Mouse (Mus musculus): ENCODE measurements around the gene Qsox2. TPM values are rescaled to one million over a fixed set of nuclear protein-coding genes. Genes with fewer than 3 reads are reported as not detected.

Gene Qsox2
- total RNA-seq (2021), result 1 to 10 TPM; 3.0 to 3.9 TPM
- long read RNA-seq, experiment 1, partial matches to known transcripts, result 2 of 4 reads
- long read RNA-seq, experiment 1, other reads (novel, unspliced or antisense), result 1 of 4 reads
- long read RNA-seq, experiment 2, partial matches to known transcripts, result 1 of 4 reads
- long read RNA-seq, experiment 2, other reads (novel, unspliced or antisense), result 2 of 4 reads

DNA sequence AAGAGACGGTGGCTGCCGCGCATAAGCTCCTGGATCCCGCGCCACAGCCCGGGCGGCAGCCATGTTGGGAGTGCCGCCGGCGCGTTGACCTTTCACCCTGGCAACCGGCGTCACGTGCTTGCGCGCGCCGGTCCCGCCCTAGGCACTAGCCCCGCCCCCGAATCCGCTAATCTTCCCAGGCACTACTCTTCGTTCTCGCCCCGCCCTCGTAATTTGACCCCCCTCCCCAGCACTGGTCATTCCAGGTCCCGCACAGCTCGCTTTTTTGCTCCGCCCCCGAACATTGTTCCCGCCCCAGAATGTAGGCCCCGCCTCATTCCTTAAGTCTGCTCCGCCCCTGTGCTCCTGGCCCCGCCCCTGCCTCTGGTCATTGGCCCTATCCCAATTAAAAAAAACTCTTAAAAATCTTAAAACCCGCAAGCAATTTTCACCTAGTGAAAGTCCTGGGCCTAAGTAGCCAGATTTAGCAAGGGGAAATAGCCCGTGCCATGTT lies at the start of gene Qsox2:
Gene Qsox2 (minus strand): TSS at position 236 of the 493 bp plus-strand sequence.
- intact Hi-C loops (cut with DNase I), result loop anchor here (5.0 kb wide), 1 partner anchor 215 kb away; the partner anchor contains the start of gene Ubac1
- DNase-seq, result peak; percentile 86 to 93

DNA sequence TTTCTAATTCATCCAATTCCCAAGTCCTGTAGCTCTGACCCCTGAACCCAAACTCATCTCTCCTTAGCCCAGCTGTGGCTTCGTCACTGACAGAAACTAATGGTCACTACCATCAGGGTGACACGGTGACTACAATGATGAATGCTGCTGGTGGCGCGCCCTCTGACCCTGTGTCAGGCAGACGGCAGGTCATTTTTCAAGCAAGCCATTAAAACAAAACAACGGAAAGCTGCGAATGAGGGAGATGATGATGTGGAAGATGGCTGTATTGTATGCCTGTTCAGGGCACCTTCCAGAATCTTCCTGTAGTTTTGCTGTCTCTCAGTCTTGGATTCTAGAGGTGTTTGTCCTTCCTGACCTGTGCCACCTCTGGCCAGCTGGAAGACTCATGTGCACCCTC lies 49.1 kb upstream of the Qsox2 start:
- no peak for DNase-seq
- intact Hi-C loops (cut with DNase I), result no loop called here

DNA sequence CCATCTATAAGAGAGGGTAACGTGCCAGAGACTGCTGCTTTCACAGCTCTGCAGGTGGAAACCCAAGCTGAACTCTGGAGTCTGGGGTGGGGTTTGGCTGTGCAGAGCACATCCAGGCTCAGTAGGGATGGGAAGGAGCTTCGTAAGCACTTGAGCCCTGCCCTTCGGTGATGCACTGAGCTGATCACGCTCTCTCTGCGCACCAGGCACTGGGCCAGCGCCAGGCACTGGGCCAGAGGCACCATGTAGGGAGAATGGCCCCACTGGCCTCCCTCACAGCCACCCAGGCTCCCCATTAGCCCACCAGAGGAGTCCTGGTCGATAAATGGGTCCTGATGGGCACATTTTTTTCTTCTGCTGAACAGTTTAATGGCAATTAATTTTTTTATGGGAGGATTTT lies 48.5 kb upstream of the Qsox2 start:
- peak in 1 of 2 experiments; percentile 19 for DNase-seq
- intact Hi-C loops (cut with DNase I), result no loop called here

DNA sequence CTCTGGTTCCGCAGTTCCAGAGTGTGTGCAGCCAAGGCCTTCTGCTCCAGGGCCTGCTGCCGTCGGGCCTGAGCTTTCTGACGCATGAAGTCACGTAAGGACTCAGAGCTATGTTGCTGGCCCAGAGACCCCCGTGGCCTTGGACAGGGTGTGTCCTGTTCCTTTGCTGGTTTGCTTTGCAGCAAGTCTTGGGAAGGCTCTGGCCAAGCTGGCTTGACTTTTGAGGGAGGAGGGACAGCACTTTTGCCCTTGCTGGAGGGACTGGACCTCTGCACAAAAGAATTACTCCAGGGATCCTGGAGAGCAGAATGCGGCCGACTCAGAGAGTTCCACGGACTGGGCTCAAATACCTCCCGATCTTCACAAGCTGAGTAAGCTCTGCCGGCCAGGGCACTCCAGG lies 43.3 kb upstream of the Qsox2 start:
- DNase-seq, result no peak
- intact Hi-C loops (cut with DNase I), result no loop called here

DNA sequence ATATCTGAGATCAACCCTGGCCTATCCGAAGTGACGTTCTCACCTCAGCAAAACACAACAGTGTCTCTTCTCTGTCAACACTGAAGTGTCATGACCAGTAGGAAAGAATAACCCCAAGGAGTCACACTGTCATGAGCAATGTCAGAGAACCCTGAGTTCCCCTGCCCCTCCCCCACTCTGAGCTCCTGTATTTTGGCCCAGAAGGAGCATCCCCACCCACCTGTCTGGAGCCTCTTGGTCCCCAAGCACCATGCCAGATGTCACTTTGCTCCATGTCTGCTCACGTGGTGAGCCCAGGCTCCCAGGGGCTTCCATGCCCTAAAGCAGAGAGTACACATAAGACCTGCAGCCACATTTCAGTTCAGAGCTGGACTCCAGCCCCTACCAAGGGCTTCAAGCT lies 42.4 kb upstream of the Qsox2 start:
- DNase-seq, result no peak
- intact Hi-C loops (cut with DNase I), result loop anchor here (10.0 kb wide), 1 partner anchor 235 kb away; no protein-coding TSS in a partner anchor

DNA sequence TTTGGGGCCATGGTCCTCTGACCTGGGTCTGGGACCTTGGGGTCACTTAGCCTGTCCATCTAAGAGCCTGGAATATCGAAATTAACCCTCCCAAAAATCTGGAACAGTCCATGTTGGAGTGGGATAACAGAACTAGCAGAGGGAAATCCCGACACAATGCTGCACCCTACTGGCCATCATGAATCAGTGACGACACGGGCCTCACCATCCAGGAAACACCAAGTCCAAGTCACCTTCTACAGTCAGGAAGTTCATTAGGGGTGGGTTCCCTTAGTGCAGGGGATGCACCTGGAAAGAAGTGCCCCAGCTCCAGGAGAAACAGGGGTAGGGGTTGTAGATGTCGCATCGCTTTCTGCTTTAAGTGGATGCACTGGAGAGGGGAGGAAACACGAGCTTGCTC lies 36.3 kb upstream of the Qsox2 start:
- intact Hi-C loops (cut with DNase I), result loop anchor here (2.0 to 10.0 kb wide), 3 partner anchors 91 to 229 kb away; no protein-coding TSS in a partner anchor

DNA sequence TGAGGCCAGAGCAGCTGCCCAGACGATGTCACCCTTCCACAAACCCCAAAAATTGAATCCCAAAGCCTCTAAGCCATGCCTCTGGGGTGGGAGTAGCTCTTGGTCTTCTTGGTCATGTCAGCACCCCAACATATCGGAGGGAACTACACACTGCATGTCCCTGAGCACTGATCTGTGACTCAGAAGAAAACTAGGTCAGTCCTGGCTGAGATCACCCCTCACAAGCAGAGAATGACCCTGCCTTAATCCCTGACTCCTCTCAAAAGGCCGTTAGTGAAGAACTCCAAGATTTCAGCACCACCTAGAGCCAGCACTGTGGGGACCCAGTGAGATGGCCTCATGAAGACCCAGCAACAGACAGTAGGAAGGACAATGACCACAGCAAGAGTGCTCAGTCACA lies 30.9 kb upstream of the Qsox2 start:
- intact Hi-C loops (cut with DNase I), result no loop called here
- no peak for DNase-seq

More for the DNA sequence above, 36.3 kb upstream of the Qsox2 start:
- peak in 1 of 2 experiments; percentile 29 for DNase-seq

DNA sequence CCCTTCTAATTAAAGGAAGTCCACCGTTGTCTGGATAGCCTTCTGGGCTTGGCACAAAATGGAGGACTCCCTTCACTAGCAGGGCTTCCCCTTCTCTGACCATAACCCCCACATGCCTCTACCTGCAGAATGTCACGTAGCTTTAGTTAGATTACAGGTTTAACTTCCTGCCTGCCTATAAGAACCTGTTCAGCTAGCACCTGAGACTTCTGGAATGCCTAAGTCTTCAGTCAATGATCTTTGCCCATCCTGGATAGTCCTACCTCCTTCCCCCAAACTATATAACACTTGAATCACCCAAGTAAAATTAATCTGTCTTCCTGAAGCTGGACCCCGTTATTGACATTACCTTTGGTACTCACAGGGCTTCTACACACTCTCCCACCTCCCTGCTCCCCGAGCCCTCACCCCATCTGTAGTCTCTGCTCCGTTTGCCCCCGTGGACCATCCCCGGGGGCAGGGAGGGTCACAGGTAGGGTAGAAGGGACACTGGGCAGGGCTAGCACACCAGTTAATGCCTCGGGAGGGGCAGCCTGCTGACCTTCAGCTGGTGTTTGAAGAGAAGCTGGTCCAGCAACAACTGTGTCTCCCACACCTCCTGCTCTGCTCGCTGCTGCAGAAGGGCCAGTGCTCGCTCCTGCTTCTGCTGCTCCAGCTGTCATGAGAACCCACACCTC lies 28.9 kb upstream of the Qsox2 start:
- DNase-seq, result no peak
- intact Hi-C loops (cut with DNase I), result no loop called here

DNA sequence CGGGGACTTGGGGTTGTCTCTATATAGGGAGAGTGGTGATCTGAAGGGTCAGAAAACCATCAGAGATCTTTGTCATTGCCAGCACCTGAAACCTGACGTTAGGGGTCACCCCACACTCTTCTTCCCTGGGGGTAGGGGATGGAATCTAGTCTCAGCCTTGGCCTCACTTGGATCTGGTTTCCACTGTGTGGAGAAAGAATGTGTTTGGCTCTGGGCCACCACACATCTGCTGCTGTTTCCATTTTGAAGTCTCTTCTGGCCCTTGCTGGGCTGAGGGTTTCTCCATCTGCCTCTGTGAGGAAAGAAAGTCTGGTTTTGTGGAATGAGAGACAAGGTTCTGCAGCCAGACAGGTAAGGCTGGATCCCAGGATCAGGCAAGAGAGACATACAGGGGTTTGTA lies 27.8 kb upstream of the Qsox2 start:
- no peak for DNase-seq
- intact Hi-C loops (cut with DNase I), result no loop called here

DNA sequence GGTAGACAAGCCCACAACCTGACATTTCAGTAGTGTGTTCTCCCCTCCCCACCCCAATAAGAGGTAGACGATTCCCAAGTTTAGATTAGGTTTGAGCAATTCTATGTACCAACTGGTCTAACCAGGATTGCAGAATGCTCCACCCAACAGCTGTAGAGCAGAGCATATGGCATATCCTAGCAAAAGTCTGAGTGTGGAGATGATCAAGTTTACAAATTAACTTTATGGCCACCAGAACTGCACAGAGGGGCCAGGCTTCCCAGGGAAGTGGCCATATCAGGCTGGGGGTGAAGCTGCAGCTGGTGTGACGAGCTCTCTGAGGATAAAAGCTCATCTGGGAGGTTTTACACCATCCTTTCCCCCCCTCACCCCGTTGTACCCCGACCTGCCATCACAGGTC lies 27.3 kb upstream of the Qsox2 start:
- intact Hi-C loops (cut with DNase I), result no loop called here
- no peak for DNase-seq

DNA sequence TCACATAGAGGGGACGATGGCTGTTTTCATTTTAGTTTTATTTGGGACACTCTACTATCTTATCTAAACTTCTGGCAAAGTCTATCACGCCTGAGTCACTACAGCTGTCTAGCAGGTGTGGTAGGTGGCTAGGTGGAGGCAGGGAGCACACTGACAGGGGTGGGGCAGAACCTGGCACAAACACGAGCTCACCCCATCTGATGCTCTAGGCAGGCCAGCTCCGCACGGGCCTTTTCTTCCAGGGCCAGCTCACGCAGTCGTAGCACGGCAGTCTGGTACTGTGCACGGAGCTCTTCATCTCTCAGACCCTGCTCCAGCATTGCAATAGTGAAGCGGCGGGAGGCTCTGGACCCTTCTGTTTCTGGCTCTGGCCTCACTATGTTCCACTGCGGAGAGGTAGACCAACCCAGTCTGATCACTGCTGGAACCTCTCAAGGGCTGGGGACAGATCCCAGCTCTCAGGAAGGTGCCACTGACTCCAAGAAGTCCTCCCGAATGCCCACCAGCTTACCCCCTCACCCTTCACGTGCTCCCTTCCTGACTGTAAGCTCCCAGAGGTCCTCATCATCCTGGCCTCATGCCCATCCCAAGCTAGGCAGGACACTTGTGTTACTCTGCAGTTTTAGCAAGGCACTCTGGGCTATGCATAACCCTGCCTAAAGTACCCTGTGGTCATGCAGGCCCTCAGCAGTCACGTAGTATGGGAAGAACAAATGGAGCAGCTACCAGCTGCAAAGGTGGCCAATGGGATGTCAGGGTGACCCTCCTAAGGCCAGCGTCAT lies 20.2 kb upstream of the Qsox2 start:
- no peak for DNase-seq
- intact Hi-C loops (cut with DNase I), result no loop called here

DNA sequence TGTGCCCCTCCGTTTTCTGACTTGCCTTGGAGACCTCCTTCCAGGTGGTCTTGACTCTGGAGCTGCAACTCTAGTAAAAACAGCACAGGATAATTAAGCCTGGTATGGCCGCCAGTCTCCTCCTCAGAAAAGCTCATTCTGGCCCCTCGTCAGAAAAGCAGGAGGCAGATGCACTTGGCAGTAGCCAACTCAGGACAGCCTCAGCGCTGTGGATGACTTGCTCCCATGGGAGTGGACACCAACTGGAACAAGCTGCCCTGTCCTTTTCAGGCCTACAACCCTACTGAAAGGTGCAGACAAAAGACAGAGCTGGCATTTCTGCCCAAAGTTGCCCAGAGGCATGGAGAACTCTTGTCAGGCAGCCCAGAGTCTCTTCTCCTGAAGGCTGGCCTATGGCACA lies 17.5 kb upstream of the Qsox2 start:
- intact Hi-C loops (cut with DNase I), result no loop called here
- no peak for DNase-seq

DNA sequence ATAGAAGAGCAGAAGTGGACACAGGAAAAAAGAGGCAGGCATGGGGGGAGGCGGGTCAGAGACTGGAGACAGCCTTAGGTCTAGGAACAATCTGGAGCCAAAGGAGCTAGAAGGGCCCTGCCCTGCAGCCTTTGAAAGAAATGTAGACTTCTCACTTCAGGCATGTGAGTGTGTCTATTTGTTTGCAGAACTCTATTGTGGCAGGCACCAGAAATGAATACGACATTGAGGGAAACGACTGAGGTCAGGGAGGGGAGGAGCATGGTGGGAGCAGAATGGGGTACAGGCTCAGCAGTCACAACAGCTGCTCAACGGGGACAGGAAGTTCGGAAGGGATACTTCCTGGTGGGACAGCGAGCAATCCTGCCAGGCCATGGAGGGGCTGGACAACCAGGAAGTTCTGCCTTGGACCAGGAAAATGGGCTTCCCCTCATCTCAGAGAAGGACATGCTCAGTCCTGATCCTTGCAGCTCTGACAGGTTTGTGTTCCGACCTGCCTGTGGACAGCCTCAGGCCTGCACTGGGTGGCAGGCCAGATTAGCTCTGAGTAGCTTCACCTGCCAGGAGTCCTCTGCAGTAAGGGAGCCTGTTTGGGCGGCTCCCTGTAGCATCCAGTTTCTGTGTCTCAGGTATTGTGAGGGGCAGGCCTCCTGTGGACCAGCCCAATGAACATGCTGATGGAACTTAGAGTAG lies 15.3 kb upstream of the Qsox2 start:
- intact Hi-C loops (cut with DNase I), result no loop called here
- DNase-seq, result no peak

DNA sequence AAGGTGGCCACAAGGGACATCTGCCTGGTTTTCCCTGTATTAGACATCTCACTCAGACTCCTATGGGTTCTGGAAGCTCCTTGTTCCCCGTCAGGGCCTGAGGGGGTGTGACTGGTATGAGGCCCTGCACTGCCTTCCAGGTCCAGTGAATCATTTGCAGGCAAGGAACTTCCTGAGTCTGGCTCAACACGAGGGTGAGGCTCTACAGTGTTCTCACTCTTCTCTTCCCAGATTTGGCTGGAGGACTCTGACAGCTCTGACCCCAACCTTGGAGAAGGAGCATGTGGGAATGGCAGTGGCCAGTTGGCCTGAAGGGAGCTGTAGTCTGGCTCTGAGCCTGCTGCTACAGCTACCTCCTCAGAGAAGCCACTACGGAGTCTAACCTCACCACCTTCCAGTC lies 10.2 kb upstream of the Qsox2 start:
- intact Hi-C loops (cut with DNase I), result no loop called here
- DNase-seq, result no peak

DNA sequence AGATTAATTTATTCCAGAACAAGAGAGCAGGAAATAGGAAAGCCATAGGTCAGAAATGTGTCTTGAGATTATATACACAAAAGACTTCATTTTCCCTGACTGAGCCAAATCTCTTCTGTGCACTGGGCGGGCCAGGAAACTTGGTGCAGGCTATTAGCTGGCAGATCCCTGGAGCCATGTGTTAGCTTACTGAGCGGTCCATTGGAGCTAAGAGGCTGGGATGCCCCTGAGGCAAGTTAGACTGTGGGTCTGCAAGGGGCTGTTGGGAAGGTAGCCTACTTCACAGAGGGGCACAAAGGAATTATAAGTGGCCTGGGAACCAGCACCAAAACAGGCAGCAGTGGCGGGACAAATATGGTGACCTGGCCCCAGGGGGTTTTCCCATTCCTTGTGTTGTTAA lies 3.5 kb upstream of the Qsox2 start:
- intact Hi-C loops (cut with DNase I), result no loop called here
- DNase-seq, result no peak

DNA sequence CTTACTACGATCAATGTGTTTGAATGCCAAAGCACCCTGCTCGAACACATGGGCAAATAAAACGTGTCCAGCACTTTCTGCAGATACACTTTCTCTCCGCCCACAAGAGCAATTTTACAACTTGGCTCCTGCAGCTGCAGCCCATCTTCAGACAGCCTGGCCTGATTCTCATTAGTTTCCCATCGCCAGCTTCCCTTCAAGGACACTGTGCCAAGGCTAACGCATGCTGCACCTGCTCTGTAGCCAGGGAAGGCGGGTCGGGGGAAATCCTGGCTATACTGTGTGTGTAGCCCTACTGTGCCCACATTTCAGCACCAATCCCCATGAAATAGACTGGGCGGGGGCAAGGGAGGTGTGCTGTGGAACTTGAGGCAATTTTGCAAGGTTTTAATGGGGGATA lies 3.0 kb upstream of the Qsox2 start:
- DNase-seq, result no peak
- intact Hi-C loops (cut with DNase I), result no loop called here

DNA sequence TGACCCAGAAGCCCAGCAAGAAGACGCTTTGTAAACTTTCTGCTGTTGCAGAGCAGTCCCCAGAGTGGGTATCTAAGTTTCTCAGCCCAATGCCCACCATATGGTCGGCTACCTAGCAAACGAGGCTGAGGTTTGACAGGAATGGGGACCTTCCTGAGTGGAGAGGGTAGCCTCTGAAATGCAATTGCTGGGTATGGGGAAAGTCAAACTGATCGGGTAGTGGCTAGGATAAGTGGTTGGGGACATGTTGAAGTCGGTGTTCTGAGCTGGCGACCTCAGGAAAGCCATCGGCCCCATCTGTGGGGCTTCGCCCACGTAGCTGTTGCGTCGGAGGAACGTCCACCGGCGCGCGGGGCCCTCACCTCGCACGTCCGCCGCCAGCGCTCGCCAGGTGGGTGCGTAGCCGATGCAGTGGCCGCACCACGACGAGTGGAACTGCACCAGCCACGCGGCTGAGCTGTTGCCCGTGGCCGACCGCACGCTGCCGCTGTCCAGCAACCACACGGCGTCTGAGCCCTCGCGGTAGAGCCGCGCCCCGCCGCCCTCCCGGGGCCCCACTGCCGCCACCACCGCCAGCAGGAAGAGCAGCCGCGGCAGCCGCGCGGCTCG lies 540 bp downstream of the Qsox2 start:
- intact Hi-C loops (cut with DNase I), result loop anchor here (5.0 kb wide), 1 partner anchor 214 kb away; the partner anchor contains the start of gene Ubac1
- no peak for DNase-seq

DNA sequence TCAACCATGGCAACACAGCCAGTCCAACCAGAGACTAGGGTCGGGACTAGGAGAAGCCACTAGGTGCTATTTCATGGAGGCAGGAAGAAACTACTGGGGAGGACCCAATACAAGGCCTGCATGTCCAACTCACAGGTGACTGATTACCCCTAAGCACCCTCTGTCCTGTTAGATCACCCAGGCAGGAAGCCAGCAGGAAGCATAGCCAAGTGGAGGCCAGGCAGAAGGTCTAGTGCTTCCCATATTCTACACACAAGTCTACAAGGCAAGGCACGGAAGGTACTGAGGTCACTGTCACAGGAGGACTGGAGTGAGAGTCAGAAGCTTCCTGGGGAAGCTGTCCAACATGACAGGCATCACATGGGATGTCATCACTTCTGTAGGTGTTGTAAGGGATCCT lies 2.6 kb downstream of the Qsox2 start:
- intact Hi-C loops (cut with DNase I), result loop anchor here (5.0 kb wide), 1 partner anchor 212 kb away; the partner anchor contains the start of gene Ubac1
- DNase-seq, result no peak

DNA sequence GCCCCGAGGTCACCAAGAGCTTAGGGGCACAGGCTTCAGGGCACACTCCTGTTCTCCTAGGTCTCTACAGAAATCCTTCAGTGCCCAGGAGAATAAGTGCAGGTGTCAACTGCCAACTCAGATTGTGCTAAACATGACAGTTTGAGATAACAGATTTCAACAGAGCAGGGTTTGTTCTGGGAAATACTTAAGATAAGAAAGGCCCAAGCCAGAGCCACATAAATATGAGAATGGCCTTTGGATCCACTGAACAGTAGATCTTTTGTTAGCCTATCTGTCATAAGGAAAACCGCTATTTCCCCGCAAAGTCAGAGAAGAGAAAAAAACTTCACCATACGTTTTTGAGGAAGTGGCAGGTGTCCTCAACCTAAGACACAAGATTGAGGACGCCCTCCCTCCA lies 3.1 kb downstream of the Qsox2 start:
- intact Hi-C loops (cut with DNase I), result no loop called here
- no peak for DNase-seq

DNA sequence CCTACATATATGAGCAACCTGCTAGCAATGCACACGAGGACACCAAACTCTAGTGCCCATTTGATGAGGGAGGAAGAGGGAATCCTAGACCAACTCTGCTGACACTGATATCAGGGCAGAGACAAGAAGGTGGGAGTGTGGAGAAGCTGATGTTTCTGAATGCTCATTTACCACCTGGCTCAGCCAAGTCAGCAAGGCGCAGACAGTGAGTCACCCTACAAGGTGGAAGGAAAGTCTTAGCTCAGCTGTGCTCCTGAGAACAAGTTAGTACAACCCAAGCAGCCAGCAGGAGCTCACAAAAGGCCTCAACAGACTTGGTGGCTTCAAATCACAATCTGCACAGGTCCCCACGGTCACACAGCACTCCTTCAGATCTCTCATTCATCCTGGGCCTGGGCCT lies 6.0 kb downstream of the Qsox2 start:
- no peak for DNase-seq
- intact Hi-C loops (cut with DNase I), result no loop called here

All from gastrocnemius, postnatal 36 days (tissue).